Mouse (Mus musculus): ENCODE measurements around the gene Tmem121b.
A peak's percentile ranks its signal among the peaks of the same experiment; 100 is the strongest.

DNA sequence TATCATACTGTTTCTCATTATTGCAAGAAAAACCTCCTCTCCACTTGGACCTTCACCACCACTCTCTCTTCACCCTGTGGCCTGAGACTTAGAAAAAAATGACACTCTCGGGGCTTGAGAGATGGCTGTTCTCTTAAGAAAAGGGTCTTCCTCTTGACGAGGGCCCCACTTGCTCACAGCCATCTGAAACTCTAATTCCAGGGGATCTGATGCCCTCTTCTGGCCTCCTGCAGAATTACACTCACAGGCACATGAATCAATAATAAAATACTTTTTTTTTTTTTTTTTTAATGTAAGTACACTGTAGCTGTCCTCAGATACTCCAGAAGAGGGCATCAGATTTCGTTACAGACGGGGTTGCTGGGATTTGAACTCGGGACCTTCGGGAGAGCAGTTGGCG lies 36.5 kb downstream of the Tmem121b start:
- TF ChIP-seq CTCF (conservative IDR thresholded peaks at IDR 0.05 in 1 of 2, IDR thresholded peaks at IDR 0.05 in 1 of 2; ENCODE audit: low read depth in 2 of 2, low read length in 2 of 2): peak; percentile 19 to 46; a peak in 3 of 4 replicates
- no peak for TF ChIP-seq POLR2A (IDR thresholded peaks at IDR 0.05; ENCODE audit: low read depth, low read length)
- TF ChIP-seq MXI1 (IDR thresholded peaks at IDR 0.05; ENCODE audit: low read depth, low read length): no peak
- no peak for TF ChIP-seq POLR2AphosphoS2 (IDR thresholded peaks at IDR 0.05; ENCODE audit: low read depth, low read length)
- no peak for TF ChIP-seq GABPA (IDR thresholded peaks at IDR 0.05; ENCODE audit: insufficient replicate concordance, low read depth, low read length)
- no peak for TF ChIP-seq E2F4 (IDR thresholded peaks at IDR 0.05; ENCODE audit: insufficient replicate concordance, low read depth, low read length)
- TF ChIP-seq SIN3A (IDR thresholded peaks at IDR 0.05; ENCODE audit: low read length): no peak
- TF ChIP-seq ETS1 (conservative IDR thresholded peaks at IDR 0.05; ENCODE audit: low read depth, low read length): no peak
- TF ChIP-seq EP300 (IDR thresholded peaks at IDR 0.05; ENCODE audit: low read length): no peak
- TF ChIP-seq CHD2 (IDR thresholded peaks at IDR 0.05; ENCODE audit: low read length): no peak
- no peak for TF ChIP-seq UBTF (IDR thresholded peaks at IDR 0.05; ENCODE audit: low read depth, low read length)
- no peak for TF ChIP-seq ELF1 (IDR thresholded peaks at IDR 0.05; ENCODE audit: low read depth, low read length)
